Mouse (Mus musculus): ENCODE results near the gene Dmbx1.

DNA sequence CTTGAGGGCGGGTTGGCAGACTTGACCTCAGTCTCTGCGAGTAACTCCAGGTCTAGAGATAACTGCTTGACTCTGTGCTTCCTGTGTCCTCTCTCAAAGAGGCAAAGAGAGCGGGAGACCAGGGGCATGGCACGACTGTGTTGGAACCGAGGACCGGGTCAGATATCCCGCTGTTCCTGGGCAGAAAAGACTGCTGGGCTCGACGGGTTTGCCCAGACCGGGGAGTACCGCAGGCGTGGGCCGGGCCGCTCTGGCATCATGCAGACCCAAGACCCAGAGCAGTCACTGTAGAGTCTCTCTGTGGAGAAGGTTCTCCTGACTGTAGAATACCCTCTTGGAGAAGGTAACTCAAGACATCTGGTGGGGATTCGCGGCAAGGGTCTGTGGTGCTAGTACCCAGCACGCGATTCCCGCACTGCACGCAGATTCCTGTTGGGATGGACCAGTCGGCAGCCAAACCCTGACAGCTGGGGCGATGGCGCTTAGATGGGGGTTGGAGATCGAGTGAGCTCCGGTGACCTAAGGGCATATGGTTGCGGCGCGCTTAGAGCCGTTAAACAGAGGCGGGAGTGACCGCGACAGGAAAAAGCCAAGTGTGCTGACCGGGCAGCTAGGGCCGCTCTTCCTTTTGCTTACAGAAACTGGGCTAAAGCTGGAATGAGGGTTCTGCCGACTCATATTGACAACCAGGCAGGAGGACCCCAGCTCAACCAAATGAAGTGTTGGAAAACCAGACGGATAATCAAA is 3.7 kb downstream of the Dmbx1 start:
- TF ChIP-seq CTCF (IDR thresholded peaks at IDR 0.05; ENCODE audit: borderline replicate concordance, extremely low read depth, insufficient read depth, insufficient read length) (no peak), POLR2A (IDR thresholded peaks at IDR 0.05; ENCODE audit: borderline replicate concordance, extremely low read depth, insufficient read depth, insufficient read length, poor library complexity, severe bottlenecking) (no peak)
